Mouse (Mus musculus): ENCODE data around the gene Cpa1.

DNA sequence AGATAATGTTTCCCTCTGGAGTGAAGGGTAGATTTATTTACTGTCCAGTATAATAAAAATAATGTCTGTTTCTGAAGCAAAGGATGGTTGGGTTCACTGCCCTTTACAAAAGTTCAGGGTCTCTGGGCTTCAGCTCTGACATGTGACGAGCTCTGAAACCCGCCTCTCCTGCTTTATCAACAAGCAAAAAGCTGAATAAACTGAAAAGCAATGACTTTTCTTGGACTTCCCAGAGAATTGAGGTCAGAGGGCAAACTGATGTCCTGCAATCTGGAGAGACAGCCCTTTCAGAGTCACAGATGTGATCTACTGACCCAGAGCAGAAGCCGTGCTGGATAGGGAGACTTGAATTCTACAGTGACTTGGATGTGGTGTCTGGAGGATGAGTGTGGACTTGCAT, 39.0 kb upstream of the Cpa1 start:
- TF ChIP-seq CTCF (IDR thresholded peaks at IDR 0.05; ENCODE audit: insufficient read depth, low read depth, low read length): no peak
- TF ChIP-seq POLR2A (IDR thresholded peaks at IDR 0.05; ENCODE audit: insufficient read depth, low read depth, low read length): no peak

All from olfactory bulb, adult 2 months (tissue).